Mouse (Mus musculus): ENCODE results near the gene Dhx33. TPM values are rescaled to one million over a fixed set of nuclear protein-coding genes. Genes with fewer than 3 reads are reported as not detected.

Gene Dhx33
- total RNA-seq, 2 experiments from 2014 or later, result 3.8 to 7.8 TPM

DNA sequence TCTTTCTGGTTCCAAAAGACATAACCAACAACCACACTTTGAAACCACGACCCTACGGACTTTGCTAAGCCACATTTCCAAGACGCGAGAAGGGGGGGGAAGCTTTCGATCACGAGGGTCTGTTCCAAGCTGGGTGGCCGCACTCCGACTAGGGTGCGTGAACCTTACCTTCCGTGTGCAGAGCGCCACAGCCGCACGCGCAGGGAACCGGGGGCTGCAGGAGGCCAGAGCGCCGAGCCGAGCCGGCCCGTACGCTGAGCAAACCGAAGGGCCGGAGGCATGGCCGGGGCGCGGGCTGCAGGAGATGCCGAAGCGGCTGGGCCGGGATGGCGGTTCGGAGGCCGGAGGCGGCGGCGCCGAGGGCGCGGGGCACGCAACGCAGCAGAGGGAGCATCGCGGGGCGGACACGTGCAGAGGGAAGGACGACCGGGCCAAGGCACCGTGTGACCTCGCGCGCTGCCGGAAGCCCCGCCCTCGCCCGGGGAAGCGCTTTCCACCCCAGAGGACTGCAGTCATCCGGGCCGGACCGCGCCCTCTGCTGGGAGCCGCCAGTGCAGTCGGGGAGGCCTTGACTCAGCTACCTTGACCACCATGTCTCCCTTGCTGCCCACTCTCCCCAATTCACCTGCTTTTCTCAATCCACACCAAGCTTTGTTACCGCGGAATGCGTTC is 21.5 kb downstream of the Dhx33 start, which contains the start of gene C1qbp:
TSS of gene C1qbp (minus strand) at position 470 of the 672 bp plus-strand sequence.
- ATAC-seq (replicated peaks; ENCODE audit: low FRiP score, poor library complexity, severe bottlenecking), result peak; percentile 99

DNA sequence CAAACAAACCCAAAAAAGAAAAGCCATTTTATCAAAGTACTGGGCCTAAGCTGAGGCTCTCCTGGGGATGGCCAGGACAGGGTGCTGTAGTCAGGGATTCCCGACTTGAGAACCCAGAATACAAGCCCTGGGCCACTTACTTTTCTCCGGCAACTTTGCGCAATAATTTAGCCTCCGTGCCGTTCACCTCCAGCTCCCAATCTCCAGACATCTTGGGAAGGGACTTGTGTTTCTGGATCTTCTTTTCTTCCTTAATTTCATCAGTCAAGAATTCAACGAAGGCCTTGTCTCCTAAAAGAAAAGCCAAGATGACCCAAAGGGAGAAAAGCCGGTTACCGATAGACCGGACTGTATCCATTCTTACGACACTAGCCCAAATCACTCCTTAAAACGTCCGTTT is 22.2 kb downstream of the Dhx33 start:
- no peak for ATAC-seq (replicated peaks; ENCODE audit: low FRiP score, poor library complexity, severe bottlenecking)

DNA sequence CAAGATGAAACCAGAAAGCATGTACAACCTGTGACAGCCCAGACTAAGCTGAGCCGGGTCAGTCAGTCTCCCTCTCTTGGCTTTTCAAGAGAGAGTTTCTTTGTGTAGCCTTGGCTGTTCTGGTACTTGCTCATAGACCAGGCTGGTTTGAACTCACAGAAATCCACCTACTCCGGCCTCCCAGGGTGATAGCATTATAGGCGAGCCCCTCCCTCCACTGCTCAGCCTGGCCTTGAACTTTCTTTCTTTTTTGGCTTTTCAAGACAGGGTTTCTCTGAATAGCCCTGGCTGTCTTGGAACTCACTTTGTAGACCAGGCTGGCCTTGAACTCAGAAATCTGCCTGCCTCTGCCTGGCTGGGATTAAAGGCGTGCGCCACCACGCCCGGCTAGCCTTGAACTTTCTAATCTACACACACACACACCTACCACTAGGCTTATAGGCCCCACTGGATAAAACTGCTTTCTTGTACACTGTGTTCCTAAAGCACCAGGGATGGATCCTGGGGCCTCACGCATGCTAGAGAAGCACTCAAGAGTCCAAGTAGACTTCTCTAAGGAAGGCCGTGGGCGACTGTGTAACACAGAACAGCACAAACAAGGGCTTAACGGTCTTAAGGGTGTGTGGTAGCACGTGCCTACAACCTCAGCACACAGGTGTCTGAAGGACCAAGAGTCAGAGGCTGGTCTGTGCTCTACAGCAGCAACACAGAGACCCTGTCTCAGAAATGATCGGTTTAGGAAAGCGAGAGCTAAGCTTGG is 23.3 kb downstream of the Dhx33 start:
- no peak for ATAC-seq (replicated peaks; ENCODE audit: low FRiP score, poor library complexity, severe bottlenecking)

DNA sequence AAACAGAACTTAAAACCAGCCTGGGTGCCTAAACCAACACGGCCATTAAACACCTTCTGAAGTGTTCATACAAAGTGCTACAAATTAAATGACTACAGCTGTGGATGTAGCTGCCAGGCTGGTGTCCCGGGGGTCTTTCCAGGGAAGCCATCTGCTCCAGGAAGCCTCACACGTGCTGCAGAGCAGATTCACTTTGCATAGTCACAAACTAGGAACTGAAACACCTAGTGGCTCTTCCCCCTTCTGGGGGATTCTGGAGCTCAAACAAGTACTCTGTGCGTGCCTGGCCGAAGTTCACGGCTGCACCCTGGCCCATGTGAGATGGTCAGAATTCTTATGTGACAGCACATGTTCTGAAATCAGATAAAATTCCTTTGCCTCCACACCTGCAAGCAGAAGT is 24.0 kb downstream of the Dhx33 start:
- ATAC-seq (replicated peaks; ENCODE audit: low FRiP score, poor library complexity, severe bottlenecking), result no peak

DNA sequence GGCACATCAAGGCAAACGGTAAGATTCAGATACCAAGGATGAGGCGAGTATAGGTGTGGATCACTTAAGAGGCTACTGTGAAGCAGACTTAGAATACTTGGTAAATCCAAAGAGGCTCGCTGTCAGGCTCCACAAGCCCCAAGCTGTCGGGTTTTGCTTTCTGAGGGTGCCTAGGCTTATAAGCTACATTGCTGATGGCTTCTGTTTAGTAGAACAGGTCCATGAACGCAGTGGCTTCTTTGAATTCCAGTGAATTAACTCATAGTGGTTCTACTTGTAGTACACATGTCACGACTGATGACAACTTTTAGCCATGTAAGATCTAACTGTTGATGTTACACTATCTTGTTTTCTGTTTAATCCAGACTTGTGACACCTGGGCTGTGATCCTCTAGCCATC is 26.9 kb downstream of the Dhx33 start:
- ATAC-seq (replicated peaks; ENCODE audit: low FRiP score, poor library complexity, severe bottlenecking), result no peak

DNA sequence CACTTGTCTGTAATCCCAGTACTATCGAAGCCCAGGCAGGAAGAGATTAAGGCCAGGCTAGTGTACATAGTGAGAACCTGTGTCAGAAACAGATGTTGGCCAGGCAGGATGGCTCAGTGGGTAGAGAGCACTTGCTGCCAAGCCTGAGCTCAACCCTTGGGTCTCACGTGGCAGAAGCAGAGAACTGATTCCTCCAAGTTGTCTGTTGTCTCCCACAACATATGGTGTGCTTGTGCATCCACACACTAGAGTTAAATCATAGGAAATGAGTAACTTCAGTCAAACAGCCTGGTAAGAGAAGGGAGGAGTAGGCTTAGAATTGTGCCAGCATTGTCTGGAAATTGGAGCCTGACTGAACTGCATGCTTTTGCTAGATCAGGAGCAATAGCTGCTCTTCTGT is 29.0 kb downstream of the Dhx33 start:
- ATAC-seq (replicated peaks; ENCODE audit: low FRiP score, poor library complexity, severe bottlenecking), result no peak

DNA sequence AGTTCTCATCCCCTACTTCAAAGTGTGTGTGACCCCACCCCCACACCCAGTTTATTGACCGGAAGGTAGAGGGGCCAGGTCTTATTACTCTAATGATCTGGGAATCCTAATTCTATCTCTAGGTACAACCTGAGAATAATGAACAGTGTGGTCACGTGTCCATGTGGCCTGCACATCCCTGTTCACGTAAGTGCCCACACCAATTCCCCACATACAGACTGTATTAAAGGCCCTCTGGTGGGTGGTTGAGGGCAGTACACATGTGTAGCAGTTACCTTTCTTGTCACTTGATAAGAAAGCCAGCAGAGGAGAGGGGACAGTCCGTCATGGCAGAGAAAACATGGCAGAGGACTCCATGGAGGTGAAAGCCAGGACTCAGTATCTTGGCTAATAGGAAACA is 30.3 kb downstream of the Dhx33 start:
- ATAC-seq (replicated peaks; ENCODE audit: low FRiP score, poor library complexity, severe bottlenecking), result no peak

DNA sequence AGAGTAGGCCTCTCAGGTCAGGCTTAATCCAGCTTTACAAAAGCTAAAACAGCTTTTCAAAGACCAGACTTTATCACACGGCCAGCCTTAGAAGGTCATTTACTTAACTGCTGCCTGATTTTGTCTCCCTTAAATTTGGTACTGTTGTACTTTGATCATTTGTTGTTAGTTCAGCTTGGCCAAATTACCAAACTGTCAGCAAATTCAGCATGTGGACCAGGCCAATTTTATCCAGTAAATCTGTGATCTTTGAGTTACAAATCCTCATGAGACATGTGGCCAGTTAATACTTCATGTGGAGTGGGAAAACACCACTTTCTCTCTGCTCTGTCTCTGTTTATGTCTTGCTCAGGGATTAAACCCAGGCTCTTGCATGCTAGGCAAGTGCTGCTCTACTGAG is 31.7 kb downstream of the Dhx33 start:
- no peak for ATAC-seq (replicated peaks; ENCODE audit: low FRiP score, poor library complexity, severe bottlenecking)

DNA sequence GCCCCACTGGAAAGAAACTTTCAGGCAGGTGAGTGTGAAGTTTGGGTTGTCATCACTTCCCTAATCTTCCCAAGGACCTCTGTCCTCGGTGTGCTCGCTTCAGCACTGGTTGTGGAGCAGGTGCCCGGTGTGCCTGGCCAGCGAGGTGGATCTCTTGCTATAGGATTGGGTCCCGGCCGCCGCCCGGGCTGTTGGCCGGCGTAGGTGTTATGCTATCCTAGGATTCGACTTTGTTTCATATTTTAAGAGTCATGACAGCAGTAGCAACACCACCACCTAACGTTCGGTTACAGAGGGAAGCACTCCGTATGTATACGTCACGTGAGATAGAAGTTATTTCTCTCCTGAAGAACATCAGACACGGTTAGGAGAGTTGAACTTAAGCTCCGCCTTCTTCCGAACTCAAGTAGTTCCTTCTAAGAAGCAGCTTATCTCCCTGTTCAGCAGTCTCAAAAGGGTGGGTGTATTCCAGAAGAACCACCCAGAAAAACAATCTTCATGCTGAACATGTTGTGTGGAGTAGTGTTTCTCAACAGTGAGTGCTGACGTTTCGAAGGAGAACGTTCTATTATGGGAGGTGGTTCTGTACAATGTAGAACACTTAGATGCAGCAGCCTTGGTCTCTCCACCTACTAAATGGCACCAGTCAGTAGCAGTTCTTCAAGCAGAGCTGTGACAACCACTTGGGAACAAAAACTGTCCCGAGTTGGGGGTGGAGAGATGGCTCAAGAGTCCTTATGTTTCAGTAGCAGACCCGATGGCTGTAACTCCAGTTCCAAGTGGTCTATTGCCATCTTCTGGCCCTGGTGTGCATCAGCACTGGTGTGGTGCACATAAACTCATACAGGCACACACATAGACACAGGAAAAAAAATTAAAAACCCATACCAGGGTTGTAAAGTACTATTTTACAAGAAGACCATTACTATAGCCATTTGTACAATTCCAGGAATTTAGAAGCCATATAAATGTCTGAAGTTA is 33.4 kb downstream of the Dhx33 start:
- ATAC-seq (replicated peaks; ENCODE audit: low FRiP score, poor library complexity, severe bottlenecking), result peak; percentile 73

DNA sequence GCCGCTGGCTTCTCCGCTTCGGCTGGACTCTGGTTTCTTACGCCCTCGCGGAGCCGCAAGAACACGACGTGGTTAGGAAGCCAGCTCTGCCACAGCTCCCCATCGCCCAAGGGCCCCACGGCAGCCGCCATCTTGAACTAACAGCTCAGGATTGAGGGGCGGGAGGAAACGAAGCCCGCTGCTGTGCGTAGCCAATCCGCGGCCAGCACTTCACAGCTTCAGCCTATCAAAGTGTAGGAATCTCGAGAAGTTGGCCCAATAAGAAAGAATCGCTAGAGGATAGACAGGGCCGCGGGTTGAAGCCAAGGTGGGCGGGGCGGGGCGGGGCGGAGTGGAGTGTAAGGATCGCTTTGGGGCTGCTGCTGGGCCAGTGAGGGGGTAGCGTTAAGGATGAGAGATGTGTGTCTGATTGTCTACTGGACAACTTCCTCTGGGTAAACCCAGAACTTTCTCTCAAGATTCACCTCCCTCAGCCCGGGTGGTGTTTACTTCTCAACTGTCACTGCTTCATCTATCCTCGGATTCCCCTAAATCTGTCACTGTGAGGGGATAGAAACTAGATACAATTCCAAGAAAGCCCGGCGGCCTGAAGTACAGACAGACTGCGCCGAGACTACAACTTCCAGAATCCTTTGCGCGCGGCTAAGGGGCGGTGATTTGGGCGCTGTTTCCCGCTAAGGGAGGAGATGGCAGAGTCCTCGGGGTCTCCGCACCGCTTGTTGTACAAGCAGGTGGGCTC is 34.2 kb downstream of the Dhx33 start, which contains the start of the genes Nup88 and Rpain:
TSS of gene Nup88 (minus strand) at position 153 of the 739 bp plus-strand sequence.
TSS of gene Rpain (plus strand) at position 393 of the 739 bp plus-strand sequence.
- ATAC-seq (replicated peaks; ENCODE audit: low FRiP score, poor library complexity, severe bottlenecking), result peak; percentile 80

DNA sequence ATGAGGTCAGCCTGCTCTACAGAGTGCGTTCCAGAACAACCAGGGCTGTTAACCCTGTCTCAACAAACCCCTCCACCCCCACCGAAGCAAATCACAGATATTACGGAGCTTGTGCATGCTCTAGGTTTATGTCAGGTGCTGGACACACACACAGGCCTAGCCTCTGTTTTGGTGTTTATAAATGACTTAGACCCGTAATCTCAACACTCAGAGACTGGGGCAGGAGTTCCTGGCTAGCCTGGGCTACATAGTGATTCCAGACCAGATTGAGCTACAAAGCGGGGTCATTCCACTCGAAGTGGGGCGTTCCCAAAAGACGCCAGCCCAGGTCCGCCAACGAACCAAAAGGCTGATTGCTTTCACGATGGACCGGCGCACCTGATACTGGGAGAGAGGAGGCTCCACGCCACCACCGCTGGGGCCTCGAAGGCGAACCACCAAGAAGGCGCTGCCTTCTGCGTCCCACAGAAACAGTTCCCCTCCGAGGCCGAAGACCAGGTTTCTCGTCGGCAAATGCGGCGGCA is 34.9 kb downstream of the Dhx33 start:
- peak; percentile 23 for ATAC-seq (replicated peaks; ENCODE audit: low FRiP score, poor library complexity, severe bottlenecking)

DNA sequence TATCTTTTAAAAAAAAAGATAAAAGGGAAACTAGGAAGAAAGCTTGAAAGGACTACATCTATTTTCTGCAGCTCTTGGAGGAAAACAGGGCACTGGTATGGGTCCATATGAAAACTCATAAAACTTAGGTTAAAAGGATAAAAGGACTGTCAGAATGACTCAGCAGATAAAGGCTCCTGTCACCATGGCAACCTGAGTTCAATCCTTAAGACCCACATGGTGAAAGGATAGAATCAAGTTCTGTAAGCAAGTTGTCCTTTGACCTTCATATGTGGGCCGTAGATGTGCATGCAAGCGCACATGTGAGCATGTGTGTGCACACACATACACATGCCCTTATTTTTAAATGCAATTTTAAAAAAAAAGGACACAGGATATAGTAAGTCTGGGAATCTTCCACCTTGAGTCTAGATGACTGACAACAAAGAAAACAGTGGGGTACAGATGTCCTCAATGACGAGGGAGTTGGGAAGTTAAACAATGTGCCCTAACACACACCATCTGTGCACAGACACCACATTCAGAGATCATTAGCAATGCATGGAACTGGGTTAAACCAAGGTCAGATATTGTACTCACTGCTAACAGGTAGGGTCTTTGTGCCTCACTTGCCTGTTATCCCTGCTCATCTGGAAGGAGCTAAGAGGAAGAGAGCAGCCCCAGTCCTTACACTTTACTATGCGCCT is 39.9 kb downstream of the Dhx33 start:
- no peak for ATAC-seq (replicated peaks; ENCODE audit: low FRiP score, poor library complexity, severe bottlenecking)

DNA sequence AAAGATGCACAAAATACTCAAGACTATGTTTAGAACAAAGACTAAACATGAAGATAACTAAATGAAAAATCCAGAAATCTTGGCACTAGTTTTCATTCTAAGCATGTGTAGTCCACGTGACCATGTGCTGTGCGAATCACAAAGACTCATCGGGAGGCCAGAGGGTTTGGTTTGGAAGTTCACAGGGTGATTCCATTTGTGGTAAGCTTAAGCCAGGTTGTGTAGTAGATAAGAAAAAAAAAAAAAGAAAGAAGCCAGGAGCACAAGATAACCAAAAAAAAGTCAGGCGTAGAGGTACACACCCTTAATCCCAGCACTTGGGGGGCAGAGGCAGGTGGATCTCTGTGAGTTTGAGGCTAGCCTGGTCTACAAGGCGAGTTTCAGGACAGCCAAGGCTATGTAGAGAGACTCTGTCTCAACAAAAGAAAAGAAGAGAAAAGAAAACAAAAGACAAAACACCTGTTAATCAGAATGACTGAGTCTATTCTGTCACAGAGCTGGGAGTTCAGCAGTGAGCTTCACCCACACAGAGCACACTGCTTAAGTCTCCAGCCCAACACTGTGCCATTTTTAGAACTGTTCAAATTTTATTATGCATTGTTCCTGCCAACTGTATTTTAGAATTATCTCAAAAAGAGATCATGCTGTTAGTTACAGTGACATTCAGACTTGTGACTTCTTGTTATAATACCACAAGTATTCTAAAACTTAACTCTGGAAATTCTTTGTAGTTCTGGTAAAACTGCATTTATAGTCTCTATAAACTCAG is 43.3 kb downstream of the Dhx33 start:
- no peak for ATAC-seq (replicated peaks; ENCODE audit: low FRiP score, poor library complexity, severe bottlenecking)

DNA sequence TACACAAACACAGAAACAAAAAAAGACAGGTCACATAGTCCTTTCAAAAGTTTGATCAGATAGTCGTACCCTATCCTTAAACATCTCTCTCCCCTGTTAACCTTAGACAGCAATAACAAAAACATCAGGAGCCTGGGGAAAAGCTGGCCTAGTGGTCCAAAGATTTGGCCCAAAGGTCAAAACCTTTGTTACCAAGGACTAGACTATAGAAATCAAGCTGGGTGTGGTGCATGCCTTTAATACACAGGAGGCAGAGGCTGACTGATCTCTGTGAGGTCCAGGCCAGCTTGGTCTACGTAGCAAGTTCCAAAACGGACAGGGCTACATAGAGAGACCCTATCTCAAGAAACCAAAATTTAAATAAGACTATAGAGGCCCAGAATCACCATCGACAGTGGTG is 49.5 kb downstream of the Dhx33 start:
- no peak for ATAC-seq (replicated peaks; ENCODE audit: low FRiP score, poor library complexity, severe bottlenecking)

DNA sequence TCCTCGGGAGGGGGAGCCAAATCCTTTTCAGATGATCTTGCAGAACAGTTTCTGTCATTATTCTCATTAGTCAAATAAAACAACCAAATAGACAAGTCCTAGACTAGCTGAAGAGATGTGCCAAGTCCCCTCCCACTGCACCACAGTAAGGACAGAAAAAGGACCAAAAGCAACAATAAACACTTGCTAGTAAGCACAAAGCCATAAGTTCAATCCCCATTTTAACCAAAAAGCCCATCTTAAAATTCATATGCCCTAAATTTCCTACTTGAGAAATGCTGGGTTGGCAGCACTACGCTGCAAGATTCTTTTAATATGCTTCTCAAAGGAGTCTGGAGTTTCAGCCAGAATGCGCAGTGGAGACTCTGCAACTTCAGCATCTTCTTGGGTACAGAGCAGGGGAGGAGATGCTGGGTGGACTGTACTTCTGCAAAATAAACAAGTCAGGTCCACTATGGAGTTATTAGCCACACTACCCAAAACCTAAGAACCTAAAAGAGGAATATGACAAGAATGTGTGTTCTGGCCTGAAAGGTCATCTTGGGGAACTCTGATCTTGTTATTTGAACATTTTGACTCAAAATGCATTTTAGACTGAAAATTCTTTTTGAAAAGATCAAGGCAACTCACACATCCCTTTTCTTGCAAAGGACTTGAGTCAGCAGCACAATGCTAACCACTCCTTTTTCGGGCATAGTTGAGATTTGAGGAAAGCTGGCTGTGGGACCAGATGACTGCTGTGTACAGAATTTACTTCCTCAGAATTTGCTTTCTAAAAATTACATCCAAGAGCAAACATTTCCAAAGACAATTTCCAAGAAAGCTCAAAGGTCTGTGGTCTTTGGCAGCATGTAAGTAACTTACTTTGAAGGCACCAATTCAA is 59.1 kb downstream of the Dhx33 start:
- no peak for ATAC-seq (replicated peaks; ENCODE audit: low FRiP score, poor library complexity, severe bottlenecking)

DNA sequence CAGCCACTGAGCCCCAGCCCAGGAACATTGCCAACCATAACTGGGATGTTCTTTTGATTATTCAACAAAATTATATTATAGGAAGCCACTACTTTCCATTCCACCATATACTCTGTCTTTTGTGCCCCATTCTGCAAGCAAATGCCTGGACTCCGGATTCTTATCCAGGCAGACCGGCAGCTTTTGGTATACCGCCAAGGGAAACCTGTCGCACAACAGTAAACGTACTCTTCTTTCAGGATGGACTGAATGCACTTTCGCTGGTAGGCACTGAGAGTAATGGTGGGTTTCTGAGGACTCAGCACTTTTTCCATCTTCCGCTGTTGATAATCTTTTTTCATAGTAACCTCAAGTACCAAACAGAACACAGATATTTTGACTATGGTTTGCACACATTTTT is 60.6 kb downstream of the Dhx33 start:
- ATAC-seq (replicated peaks; ENCODE audit: low FRiP score, poor library complexity, severe bottlenecking), result no peak

DNA sequence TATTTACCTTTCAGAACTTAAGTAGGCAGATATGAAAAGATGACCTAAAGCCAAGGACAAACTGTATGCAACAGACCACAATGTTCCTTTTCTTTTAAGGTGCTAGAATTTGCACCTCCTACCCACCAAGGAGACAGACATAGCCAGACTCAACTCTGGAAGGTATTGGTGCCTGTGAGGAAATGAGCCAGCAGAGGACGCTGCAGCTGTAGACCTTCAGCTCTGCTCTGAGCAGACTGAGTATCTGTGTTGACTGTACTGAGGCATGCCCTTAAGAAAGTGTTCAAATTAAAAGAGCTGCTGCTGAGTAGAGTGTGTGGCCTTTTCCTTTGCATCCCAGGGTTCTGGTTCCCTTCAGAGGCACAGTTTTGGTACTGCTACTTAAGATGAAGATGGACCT is 61.6 kb downstream of the Dhx33 start:
- ATAC-seq (replicated peaks; ENCODE audit: low FRiP score, poor library complexity, severe bottlenecking), result no peak

Data from erythroid progenitor cell, adult 5-6 weeks (primary cell).